Mouse (Mus musculus) heart, postnatal 0 days (tissue): ENCODE results near the gene Syde1.

Experiments
- CTCF ChIP-seq: IDR thresholded peaks from 2 replicates; pipeline ENCODE4 v1.5.1; 2016; ENCODE audit warnings: antibody characterized with exemption, control low read depth, low read depth
- EP300 ChIP-seq: IDR thresholded peaks from 2 replicates; pipeline ENCODE4 v1.6.1; 2016; ENCODE audit warnings: antibody characterized with exemption, low read depth

GRCm38 (mm10) chr10:78594566-78594965 lies 2.8 kb upstream of the Syde1 start:
- TF ChIP-seq CTCF (no peak), EP300 (no peak)
